Mouse (Mus musculus): ENCODE measurements at regions not wholly inside any gene's neighbourhood (a gene's known extent, or its start where the extent isn't known, plus 50 kb on each side); places are given as distances from the start of the nearest gene placed in this dataset.

GRCm38 (mm10) chr14:97440326-97440725 is 729.2 kb downstream of the Dach1 start:
- TF ChIP-seq CTCF (IDR thresholded peaks at IDR 0.05; ENCODE audit: borderline replicate concordance, extremely low read depth, insufficient read depth, insufficient read length) = no peak
- peak; percentile 38 for DNase-seq (ENCODE audit: low read depth)

DNA sequence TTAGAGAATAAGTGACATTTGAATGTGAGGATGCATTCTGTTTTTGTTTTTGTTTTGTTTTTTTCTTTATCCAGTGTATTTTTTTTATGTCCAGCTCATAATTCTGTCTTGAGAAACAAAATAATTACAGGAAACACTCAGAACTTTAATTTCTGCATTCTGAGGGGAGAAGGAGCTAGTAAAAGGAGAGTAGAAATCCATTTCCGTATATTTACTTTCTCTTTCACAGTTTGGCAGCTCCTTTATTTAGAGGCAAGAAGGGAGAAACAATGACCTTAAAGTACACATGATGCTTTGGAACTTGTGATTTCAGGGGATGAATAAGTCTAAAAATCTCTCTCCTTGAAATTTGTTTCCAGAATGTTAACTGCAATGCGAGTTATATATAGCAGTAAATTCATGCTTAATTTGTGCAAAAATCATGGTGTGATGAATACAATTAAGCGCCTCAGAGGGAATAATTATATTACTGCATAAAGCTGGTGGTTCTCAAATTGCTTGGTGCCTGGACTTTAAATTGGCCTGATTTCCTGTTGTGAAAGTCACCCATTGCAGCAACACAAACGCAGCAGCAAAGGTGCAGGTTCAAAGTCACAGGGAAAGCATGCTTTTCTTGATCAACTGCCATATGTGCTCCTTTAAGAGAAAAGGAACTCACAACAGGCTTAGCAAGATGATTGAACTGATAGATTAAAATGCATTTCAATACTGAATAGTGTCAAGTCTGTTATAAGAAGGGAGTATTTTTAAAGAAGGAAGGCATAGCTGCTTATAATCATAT is 733.9 kb downstream of the Dach1 start:
- TF ChIP-seq CTCF (IDR thresholded peaks at IDR 0.05; ENCODE audit: borderline replicate concordance, extremely low read depth, insufficient read depth, insufficient read length) = no peak
- no peak for TF ChIP-seq POLR2A (IDR thresholded peaks at IDR 0.05; ENCODE audit: borderline replicate concordance, extremely low read depth, insufficient read depth, insufficient read length, poor library complexity, severe bottlenecking)
- DNase-seq (ENCODE audit: low read depth) = peak; percentile 54

DNA sequence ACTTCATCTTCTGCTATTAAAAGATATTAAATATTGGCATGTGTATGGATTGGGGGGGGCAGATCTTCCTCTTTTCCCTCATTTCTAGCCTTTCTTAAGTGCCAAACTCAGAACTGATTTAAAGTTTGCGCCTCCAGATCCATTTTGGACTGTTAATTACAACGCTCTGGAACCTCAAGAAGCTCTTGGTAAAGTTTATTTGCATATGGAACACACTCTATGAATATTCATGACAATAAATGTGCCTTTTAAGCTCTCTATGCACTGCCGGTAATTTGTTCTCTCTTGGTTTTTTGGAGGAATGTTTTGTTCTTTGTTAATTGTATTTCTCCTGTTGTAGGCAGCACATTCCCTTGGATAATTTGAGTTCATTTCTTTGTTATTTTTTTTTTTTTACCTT is 738.3 kb downstream of the Dach1 start:
- DNase-seq (ENCODE audit: low read depth) = peak; percentile 38
- no peak for TF ChIP-seq CTCF (IDR thresholded peaks at IDR 0.05; ENCODE audit: borderline replicate concordance, extremely low read depth, insufficient read depth, insufficient read length)
- no peak for TF ChIP-seq POLR2A (IDR thresholded peaks at IDR 0.05; ENCODE audit: borderline replicate concordance, extremely low read depth, insufficient read depth, insufficient read length, poor library complexity, severe bottlenecking)

GRCm38 (mm10) chr14:97403176-97403795 is 766.3 kb downstream of the Dach1 start:
- no peak for DNase-seq (ENCODE audit: low read depth)
- TF ChIP-seq POLR2A (IDR thresholded peaks at IDR 0.05; ENCODE audit: borderline replicate concordance, extremely low read depth, insufficient read depth, insufficient read length, poor library complexity, severe bottlenecking) = no peak
- TF ChIP-seq CTCF (IDR thresholded peaks at IDR 0.05; ENCODE audit: borderline replicate concordance, extremely low read depth, insufficient read depth, insufficient read length) = no peak

GRCm38 (mm10) chr14:97396385-97396784 is 773.2 kb downstream of the Dach1 start:
- TF ChIP-seq CTCF (IDR thresholded peaks at IDR 0.05; ENCODE audit: borderline replicate concordance, extremely low read depth, insufficient read depth, insufficient read length) (no peak), POLR2A (IDR thresholded peaks at IDR 0.05; ENCODE audit: borderline replicate concordance, extremely low read depth, insufficient read depth, insufficient read length, poor library complexity, severe bottlenecking) (no peak)
- peak; percentile 52 for DNase-seq (ENCODE audit: low read depth)

DNA sequence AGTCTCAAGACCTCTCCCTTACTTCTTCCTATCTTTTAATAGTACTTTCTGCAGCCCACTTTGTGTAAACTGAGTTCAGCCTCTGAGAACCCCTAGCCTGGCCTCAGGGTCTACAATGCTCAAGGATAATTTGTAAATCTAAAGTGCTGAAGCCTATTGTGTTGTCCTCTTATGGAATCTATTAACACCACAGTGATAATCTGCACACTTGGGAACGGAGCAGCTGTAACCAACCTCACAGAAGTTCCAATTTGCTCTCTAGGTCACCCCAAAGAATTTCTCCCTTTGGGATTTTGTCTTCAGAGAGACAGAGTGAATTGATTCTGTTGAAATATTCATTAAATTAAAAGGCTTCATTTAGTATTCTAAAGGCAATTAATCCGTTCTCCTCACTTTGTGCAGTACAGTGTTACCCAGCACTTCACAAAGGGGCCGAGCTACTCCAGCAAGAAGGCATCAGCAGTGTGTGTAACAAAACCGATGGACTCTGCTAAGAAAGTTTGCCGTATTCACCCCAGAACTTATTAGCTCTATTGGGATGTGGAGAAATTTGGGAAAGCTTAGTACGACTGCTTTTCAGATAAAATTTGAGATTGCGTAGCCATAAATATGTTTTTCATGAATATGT is 773.7 kb downstream of the Dach1 start:
- DNase-seq (ENCODE audit: low read depth) = peak; percentile 85
- TF ChIP-seq CTCF (IDR thresholded peaks at IDR 0.05; ENCODE audit: borderline replicate concordance, extremely low read depth, insufficient read depth, insufficient read length) = no peak
- no peak for TF ChIP-seq POLR2A (IDR thresholded peaks at IDR 0.05; ENCODE audit: borderline replicate concordance, extremely low read depth, insufficient read depth, insufficient read length, poor library complexity, severe bottlenecking)

- TF ChIP-seq CTCF (IDR thresholded peaks at IDR 0.05; ENCODE audit: borderline replicate concordance, extremely low read depth, insufficient read depth, insufficient read length) = no peak
- no peak for TF ChIP-seq POLR2A (IDR thresholded peaks at IDR 0.05; ENCODE audit: borderline replicate concordance, extremely low read depth, insufficient read depth, insufficient read length, poor library complexity, severe bottlenecking)
- no peak for DNase-seq (ENCODE audit: low read depth)
These were observed 780.6 kb downstream of the Dach1 start for GRCm38 (mm10) chr14:97389005-97389404.

DNA sequence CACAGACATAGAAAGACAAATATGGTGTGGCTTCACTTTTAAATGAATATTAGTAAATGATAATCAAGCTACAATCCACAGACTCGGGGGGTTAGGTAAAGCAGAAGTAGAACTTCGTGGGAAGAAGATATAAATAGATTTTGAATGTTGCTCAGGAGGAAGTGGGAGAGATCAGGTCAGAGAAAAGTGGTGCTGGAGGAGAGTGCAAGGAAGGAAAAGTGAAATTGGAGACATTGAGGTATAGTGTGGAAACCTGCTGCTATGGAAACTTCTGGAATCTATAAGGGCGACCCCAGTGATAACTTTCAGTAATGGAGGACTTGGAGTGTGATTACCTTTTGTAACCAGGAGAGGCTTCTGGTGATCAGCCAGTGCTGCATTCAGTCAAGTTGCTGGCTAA is 789.4 kb downstream of the Dach1 start:
- no peak for DNase-seq (ENCODE audit: low read depth)
- TF ChIP-seq POLR2A (IDR thresholded peaks at IDR 0.05; ENCODE audit: borderline replicate concordance, extremely low read depth, insufficient read depth, insufficient read length, poor library complexity, severe bottlenecking) (no peak), CTCF (IDR thresholded peaks at IDR 0.05; ENCODE audit: borderline replicate concordance, extremely low read depth, insufficient read depth, insufficient read length) (no peak)

DNA sequence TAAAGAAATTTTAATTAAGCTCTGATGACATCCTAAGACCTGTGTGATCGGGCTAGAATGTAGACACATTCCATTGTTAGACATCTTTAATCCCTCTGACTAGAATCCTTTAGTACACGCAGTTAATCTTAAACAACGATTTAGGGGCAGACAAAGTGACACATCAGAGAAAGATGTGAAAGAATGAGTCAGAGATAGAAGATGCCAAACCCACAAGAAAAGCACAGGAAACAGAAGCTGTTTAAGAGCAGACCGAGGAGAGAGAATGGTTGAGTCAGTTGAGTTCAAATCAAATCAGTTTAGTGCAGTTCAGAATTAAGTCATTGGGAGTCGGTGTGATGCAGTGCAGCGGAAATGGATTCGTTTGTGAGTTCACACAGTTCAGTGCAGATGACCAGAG is 812.6 kb downstream of the Dach1 start:
- TF ChIP-seq POLR2A (IDR thresholded peaks at IDR 0.05; ENCODE audit: borderline replicate concordance, extremely low read depth, insufficient read depth, insufficient read length, poor library complexity, severe bottlenecking) = no peak
- no peak for TF ChIP-seq CTCF (IDR thresholded peaks at IDR 0.05; ENCODE audit: borderline replicate concordance, extremely low read depth, insufficient read depth, insufficient read length)
- no peak for DNase-seq (ENCODE audit: low read depth)

DNA sequence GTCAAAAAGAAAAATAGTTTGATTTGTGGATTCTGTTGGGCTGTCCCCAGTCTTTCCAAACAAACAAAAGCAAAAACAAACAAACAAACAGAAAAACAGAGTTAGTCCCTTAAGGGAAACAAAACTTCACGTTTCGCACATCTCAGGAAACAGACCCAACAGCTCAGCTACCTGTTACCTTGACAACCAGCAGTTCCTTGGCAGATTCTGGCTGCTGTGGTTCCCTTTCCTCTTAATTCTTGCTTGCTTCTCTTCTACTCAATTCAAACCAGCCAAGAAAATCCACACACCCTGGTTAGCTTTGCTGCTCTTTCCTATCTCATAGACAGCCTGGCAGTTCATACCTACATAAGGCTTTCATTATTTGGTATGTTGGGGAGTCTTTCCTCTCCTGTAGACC is 821.6 kb downstream of the Dach1 start:
- TF ChIP-seq POLR2A (IDR thresholded peaks at IDR 0.05; ENCODE audit: borderline replicate concordance, extremely low read depth, insufficient read depth, insufficient read length, poor library complexity, severe bottlenecking) (no peak), CTCF (IDR thresholded peaks at IDR 0.05; ENCODE audit: borderline replicate concordance, extremely low read depth, insufficient read depth, insufficient read length) (no peak)
- peak; percentile 8 for DNase-seq (ENCODE audit: low read depth)

DNA sequence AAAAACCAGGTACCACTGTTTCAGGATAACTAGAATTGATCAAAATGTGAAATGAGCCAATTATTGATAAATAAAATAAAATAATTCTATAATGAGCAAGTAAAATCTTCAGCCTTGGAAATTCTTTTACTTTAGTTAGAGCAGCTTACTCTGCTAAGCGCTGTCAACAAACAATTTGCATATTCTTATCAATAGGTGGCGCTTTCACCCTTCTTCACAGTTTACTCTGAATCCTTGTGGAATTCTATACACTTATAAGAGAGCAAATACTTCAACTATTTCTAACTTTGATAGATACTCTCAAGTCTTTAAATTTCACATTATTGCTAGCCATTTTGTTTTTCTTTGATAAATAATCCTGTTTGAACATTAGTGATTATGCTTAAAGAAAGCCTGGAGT is 812.5 kb upstream of the Klhl1 start:
- TF ChIP-seq CTCF (IDR thresholded peaks at IDR 0.05; ENCODE audit: borderline replicate concordance, extremely low read depth, insufficient read depth, insufficient read length) = peak; percentile 22; the same call in 1 of the 2 replicates
- TF ChIP-seq POLR2A (IDR thresholded peaks at IDR 0.05; ENCODE audit: borderline replicate concordance, extremely low read depth, insufficient read depth, insufficient read length, poor library complexity, severe bottlenecking) = no peak
- peak; percentile 83 for DNase-seq (ENCODE audit: low read depth)
